Mouse (Mus musculus) hindbrain, embryonic 10.5 days (tissue): ENCODE measurements around the gene Scap. TPM values are rescaled to one million over a fixed set of nuclear protein-coding genes. Genes with fewer than 3 reads are reported as not detected.

ENCODE experiments used
- DNase-seq: peaks from one replicate; pipeline ENCODE4 v3.0.0-alpha.2; 2017; ENCODE audit warnings: low spot score
- H3K27ac ChIP-seq: fragments of 300-500 bp; sonication (generic); 2 replicates; pipeline ENCODE4 v1.5.1; 2016; ENCODE audit warnings: mild to moderate bottlenecking, moderate library complexity
- H3K27me3 ChIP-seq: fragments of 300-500 bp; sonication (generic); 2 replicates; pipeline ENCODE4 v1.6.1; 2016; ENCODE audit warnings: mild to moderate bottlenecking; ENCODE audit not compliant: poor library complexity, insufficient read depth, severe bottlenecking
- H3K36me3 ChIP-seq: fragments of 300-500 bp; sonication (generic); 2 replicates; pipeline ENCODE4 v1.6.1; 2016; ENCODE audit warnings: mild to moderate bottlenecking, moderate library complexity
- H3K4me1 ChIP-seq: fragments of 300-500 bp; sonication (generic); replicated peaks from 2 replicates; pipeline ENCODE4 v1.6.1; 2016; ENCODE audit warnings: mild to moderate bottlenecking
- H3K4me3 ChIP-seq: fragments of 300-500 bp; sonication (generic); 2 replicates; pipeline ENCODE4 v1.5.1; 2016; ENCODE audit warnings: mild to moderate bottlenecking, moderate library complexity
- H3K9me3 ChIP-seq: fragments of 300-500 bp; sonication (generic); 2 replicates; pipeline ENCODE4 v1.6.1; 2016; ENCODE audit warnings: mild to moderate bottlenecking, moderate library complexity
- whole genome bisulfite sequencing: fragments of 180-500 bp; shearing (Covaris S2); methylation state at CpG from one replicate; pipeline ENCODE4 v1.1.7; 2016; 5-methylcytosine and 5-hydroxymethylcytosine counted together
- polyA plus RNA-seq: library from polyadenylated mRNA; unstranded; fragments of >200 nt; fragmentation: Nextera tagmentation; extraction: Ambion mirVana; gene quantifications from 2 replicates; pipeline ENCODE4 v1.2.1, GENCODE M21; 2016

The Scap gene
- polyA plus RNA-seq = 38.5 and 40.3 TPM in 2 replicates

GRCm38 (mm10) chr9:110333135-110333895, at the start of gene Scap:
Scap (plus strand) TSS chr9:110333288.
- under 1% methylated on average over 78 of the region's 78 CpGs for WGBS
- no peaks in the 10 kb centered on the region for H3K36me3 ChIP-seq
- peak within 1 kb of the TSS; percentile 89 for H3K27ac ChIP-seq
- no peaks in the 10 kb centered on the region for H3K27me3 ChIP-seq
- peak within 1 kb of the TSS; percentile 90 for H3K4me3 ChIP-seq
- H3K9me3 ChIP-seq = no peaks in the 10 kb centered on the region
- H3K4me1 ChIP-seq = peaks cover 27% of the 10 kb centered on the region
- peak; percentile 99 for DNase-seq

GRCm38 (mm10) chr9:110284075-110284697, 48.9 kb upstream of the Scap start:
- 92% methylated on average over 10 of the region's 10 CpGs for WGBS

GRCm38 (mm10) chr9:110287321-110287924, 45.7 kb upstream of the Scap start:
- H3K36me3 ChIP-seq = no peaks in the 10 kb centered on the region
- DNase-seq = no peak
- H3K4me1 ChIP-seq = peaks cover 11% of the 10 kb centered on the region; the same call in 1 of the 2 replicates
- no peaks in the 10 kb centered on the region for H3K27me3 ChIP-seq
- H3K4me3 ChIP-seq = no peak overlapping the region
- no peak overlapping the region for H3K27ac ChIP-seq
- H3K9me3 ChIP-seq = no peaks in the 10 kb centered on the region
- 75% methylated on average over 7 of the region's 7 CpGs for WGBS

More at GRCm38 (mm10) chr9:110284075-110284697, 48.9 kb upstream of the Scap start:
- no peak overlapping the region for H3K27ac ChIP-seq
- peaks cover 11% of the 10 kb centered on the region; the same call in 1 of the 2 replicates for H3K4me1 ChIP-seq
- no peak for DNase-seq
- no peaks in the 10 kb centered on the region for H3K36me3 ChIP-seq
- H3K27me3 ChIP-seq = no peaks in the 10 kb centered on the region
- H3K4me3 ChIP-seq = no peak overlapping the region
- no peaks in the 10 kb centered on the region for H3K9me3 ChIP-seq

- DNase-seq = no peak
- Histone ChIP-seq H3K27ac (peak overlapping the region; percentile 68), H3K27me3 (no peaks in the 10 kb centered on the region), H3K4me3 (no peak overlapping the region), H3K9me3 (no peaks in the 10 kb centered on the region), H3K36me3 (no peaks in the 10 kb centered on the region), H3K4me1 (peaks cover 16% of the 10 kb centered on the region)
- 66% methylated on average over 12 of the region's 12 CpGs for WGBS
Measured at GRCm38 (mm10) chr9:110293254-110293718, 39.8 kb upstream of the Scap start.

- no peak overlapping the region for H3K4me3 ChIP-seq
- H3K27ac ChIP-seq = peak overlapping the region; percentile 68
- DNase-seq = no peak
- H3K36me3 ChIP-seq = no peaks in the 10 kb centered on the region
- peaks cover 16% of the 10 kb centered on the region for H3K4me1 ChIP-seq
- no peaks in the 10 kb centered on the region for H3K9me3 ChIP-seq
- 89% methylated on average over 13 of the region's 13 CpGs for WGBS
- no peaks in the 10 kb centered on the region for H3K27me3 ChIP-seq
Measured at GRCm38 (mm10) chr9:110293873-110294415, 39.1 kb upstream of the Scap start.

DNA sequence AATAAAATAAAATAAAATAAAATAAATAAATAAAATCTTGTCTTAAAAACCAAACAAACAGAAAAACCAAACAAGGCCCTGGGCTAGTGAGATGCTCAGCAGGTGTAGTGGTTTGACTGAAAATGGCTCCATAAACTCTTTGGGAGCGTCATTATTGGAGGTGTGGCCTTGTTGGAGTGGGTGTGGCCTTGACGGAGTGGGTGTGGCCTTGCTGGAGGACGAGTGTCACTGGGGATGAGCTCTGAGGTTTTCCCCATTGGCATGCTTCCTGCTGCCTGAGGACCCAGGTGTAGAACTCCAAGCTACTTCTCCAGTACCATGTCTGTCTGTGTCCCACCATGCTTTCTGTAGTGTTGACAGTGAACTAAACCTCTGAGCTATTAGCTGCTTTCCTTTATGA, 38.3 kb upstream of the Scap start:
- DNase-seq = no peak
- 58% methylated on average over 3 of the region's 3 CpGs for WGBS
- H3K27me3 ChIP-seq = no peaks in the 10 kb centered on the region
- no peaks in the 10 kb centered on the region for H3K36me3 ChIP-seq
- peaks cover 16% of the 10 kb centered on the region for H3K4me1 ChIP-seq
- H3K4me3 ChIP-seq = no peak overlapping the region
- H3K27ac ChIP-seq = no peak overlapping the region
- H3K9me3 ChIP-seq = no peaks in the 10 kb centered on the region

GRCm38 (mm10) chr9:110296867-110297627, 36.0 kb upstream of the Scap start:
- no peaks in the 10 kb centered on the region for H3K36me3 ChIP-seq

DNA sequence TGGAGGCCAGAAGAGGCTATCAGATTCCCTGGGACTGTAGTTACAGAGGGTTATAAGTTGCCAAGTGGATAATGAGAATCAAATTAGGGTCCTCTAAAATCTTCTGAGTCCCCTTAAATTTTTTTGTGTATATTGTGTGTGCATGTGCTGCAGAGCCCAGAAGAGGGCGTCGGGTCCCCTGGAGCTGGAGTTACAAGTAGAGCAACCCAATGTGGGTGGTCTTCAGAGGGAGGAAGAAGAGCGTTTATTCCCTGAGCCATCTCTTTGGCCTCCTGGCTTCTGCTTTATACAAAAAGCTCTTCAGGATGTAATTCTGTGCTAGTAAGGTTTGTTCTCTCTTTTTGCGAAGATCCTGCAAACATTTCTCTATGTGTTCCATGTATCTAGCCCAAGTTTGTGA, 28.6 kb upstream of the Scap start:
- WGBS = 9% methylated on average over 4 of the region's 4 CpGs

More at GRCm38 (mm10) chr9:110296867-110297627, 36.0 kb upstream of the Scap start:
- H3K4me3 ChIP-seq = no peak overlapping the region
- 0 out of 2 replicates have a peak overlapping the region, but pooled peaks have one; percentile 25 for H3K27ac ChIP-seq
- DNase-seq = peak; percentile 88
- 11% methylated on average over 5 of the region's 5 CpGs for WGBS
- peaks cover 13% of the 10 kb centered on the region for H3K9me3 ChIP-seq
- no peaks in the 10 kb centered on the region for H3K27me3 ChIP-seq
- H3K4me1 ChIP-seq = peaks cover 16% of the 10 kb centered on the region

GRCm38 (mm10) chr9:110304969-110305651, 28.0 kb upstream of the Scap start, which contains the start of gene Elp6:
Elp6 (plus strand) TSS chr9:110305173.
- peaks cover 15% of the 10 kb centered on the region for H3K4me1 ChIP-seq
- H3K4me3 ChIP-seq = peak within 1 kb of the TSS; percentile 54
- peak; percentile 95 for DNase-seq
- H3K36me3 ChIP-seq = peaks cover 19% of the 10 kb centered on the region
- H3K9me3 ChIP-seq = peaks cover 13% of the 10 kb centered on the region
- H3K27ac ChIP-seq = peak within 1 kb of the TSS; percentile 90
- no peaks in the 10 kb centered on the region for H3K27me3 ChIP-seq
- WGBS = under 1% methylated on average over 46 of the region's 46 CpGs

More for the DNA sequence above, 28.6 kb upstream of the Scap start:
- DNase-seq = peak; percentile 47
- Histone ChIP-seq H3K27ac (peak overlapping the region; percentile 90), H3K4me3 (peak overlapping the region; percentile 54), H3K36me3 (peaks cover 13% of the 10 kb centered on the region), H3K4me1 (peaks cover 15% of the 10 kb centered on the region), H3K27me3 (no peaks in the 10 kb centered on the region), H3K9me3 (peaks cover 13% of the 10 kb centered on the region)

GRCm38 (mm10) chr9:110306371-110306770, 26.7 kb upstream of the Scap start:
- peak overlapping the region; percentile 90 for H3K27ac ChIP-seq
- no peak for DNase-seq
- H3K36me3 ChIP-seq = peaks cover 32% of the 10 kb centered on the region
- 90% methylated on average over 5 of the region's 5 CpGs for WGBS
- peaks cover 7% of the 10 kb centered on the region for H3K9me3 ChIP-seq
- H3K4me1 ChIP-seq = peaks cover 15% of the 10 kb centered on the region
- peak overlapping the region; percentile 54 for H3K4me3 ChIP-seq
- H3K27me3 ChIP-seq = no peaks in the 10 kb centered on the region

DNA sequence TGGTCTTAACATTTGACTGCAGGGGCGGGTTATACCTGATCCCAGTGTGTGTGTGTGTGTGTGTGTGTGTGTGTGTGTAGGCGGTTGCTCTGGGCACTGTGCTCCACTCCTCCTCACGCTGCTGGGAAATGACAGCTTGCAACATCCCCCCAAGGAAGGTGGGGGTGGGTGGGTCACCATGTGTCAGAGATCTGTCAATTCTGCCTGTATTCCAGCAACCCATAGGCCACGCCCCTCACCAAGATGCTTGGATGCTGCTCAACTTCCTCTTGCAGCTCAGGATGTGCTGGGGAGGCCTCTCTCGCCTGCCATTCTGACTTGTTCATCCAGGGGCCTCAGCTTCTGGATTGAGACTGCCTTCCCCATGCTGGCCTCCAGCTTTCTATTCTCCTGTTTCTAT, 18.4 kb upstream of the Scap start:
- H3K27ac ChIP-seq = no peak overlapping the region
- no peaks in the 10 kb centered on the region for H3K9me3 ChIP-seq
- no peaks in the 10 kb centered on the region for H3K4me1 ChIP-seq
- WGBS = 84% methylated on average over 5 of the region's 5 CpGs
- no peaks in the 10 kb centered on the region for H3K27me3 ChIP-seq
- H3K36me3 ChIP-seq = peaks cover 92% of the 10 kb centered on the region
- DNase-seq = no peak
- no peak overlapping the region for H3K4me3 ChIP-seq
